Mouse (Mus musculus): ENCODE data around the gene Ccdc116.

Gene Ccdc116

DNA sequence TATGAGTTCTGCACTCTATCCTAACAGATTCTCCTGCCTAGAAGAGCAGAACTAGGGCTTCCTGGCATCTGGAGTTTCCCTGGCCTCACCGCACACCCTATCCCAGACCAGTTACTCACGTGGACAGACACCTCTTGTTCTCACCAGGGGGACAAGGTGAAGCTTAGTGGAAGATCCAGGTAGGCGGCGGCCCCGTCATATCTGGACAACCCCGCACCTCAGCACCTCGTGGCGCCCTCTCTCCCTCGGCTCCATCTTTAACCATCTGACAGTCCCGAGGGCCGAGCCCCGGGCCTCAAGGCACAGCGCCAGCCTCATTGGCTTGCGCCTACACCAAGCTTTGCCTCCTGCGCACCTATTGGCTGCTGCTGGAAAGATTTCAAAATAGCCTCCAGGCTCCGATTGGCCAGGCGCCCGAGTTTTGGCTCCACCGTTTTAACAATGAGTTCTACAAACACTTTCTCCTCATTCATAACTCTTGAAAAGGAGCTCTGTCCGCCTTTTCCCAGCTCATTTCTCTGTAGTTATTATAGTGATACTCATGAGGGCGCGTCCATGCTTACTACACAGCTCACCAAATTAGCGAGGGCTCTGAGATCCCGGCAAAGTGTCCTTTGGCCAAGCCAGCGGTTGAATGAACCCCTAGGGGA lies 22.0 kb downstream of the Ccdc116 start, which contains the start of gene 2610318N02Rik:
TSS of gene 2610318N02Rik (minus strand) at position 297 of the 650 bp plus-strand sequence.
- DNase-seq, result peak; percentile 73

DNA sequence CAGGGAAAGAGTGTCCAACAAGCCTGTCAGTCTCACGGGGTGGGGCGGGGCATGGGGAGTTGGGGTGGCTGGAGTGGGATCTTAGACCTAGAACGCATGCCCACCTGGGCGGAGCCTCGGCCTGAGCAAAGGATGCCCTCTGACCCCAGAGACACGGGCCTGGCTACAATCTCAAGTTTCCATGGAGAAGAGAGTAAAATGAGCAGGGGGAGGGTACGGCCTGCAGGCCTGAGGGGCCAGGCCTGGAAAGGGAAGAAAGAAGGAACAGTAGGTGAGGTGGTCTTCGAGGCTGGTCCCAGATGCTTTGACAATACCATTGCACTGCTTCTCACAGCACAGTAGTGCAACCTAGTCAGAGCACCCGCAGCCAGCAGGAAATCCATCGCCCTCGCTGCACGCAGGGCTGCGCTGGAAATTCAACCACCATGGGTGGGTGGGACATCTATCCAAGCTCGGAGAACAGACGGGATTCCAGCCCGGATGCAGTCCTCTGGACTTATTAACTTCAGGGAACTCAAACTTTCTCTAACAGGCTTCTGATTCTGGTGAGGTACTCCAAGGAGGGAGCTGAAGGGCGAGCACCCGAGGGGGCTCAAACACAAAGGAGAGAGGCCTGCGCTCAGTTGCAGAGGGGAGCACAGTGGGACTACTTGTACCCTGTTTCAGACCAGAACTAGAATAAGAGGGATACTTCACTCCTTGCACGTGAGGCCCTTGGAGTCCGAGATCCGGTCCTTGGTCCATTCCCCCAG lies 22.7 kb downstream of the Ccdc116 start:
- no peak for DNase-seq

DNA sequence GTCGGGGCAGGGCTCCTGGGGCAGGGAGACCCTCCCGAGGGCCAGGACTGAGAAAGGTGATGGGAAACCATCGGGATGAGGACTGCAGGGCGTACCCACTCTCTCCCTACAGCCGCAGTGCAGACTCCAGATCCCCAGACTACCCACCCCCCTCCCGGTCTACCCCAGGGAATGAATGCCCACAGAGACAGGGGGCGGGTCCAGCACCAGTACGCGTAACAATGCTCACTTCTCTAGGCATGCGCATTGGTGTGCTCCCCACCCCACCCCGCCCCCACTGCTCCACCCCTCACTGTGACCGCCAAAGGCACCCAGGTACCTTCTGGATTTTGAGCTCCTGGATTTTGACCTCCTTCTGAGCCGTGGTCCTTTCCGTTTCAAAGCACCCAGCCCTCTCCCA lies 25.5 kb downstream of the Ccdc116 start:
- DNase-seq, result peak; percentile 38

DNA sequence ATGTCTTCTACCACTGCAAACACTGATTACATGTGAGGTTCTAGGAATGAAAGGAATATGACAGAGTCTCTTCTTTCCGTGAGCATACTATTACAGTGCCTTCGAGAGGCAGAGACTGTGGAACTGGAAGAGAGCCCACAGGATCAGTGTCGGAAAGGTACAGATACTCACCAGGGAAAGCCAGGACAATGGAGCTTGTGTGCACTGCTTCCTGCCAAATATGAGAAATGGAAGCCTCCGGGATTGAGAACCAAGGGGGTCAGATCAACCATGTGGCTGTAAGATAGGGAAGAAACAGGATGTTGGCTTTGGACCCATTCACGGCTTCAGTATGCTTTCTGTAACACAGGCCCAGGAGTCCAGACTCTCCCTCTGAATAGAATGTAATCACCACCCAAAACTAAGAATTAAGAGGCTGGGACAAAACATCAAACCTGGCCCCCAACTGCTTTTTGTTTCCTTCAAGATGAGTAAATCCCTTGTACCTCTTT lies 29.7 kb downstream of the Ccdc116 start:
- no peak for DNase-seq

DNA sequence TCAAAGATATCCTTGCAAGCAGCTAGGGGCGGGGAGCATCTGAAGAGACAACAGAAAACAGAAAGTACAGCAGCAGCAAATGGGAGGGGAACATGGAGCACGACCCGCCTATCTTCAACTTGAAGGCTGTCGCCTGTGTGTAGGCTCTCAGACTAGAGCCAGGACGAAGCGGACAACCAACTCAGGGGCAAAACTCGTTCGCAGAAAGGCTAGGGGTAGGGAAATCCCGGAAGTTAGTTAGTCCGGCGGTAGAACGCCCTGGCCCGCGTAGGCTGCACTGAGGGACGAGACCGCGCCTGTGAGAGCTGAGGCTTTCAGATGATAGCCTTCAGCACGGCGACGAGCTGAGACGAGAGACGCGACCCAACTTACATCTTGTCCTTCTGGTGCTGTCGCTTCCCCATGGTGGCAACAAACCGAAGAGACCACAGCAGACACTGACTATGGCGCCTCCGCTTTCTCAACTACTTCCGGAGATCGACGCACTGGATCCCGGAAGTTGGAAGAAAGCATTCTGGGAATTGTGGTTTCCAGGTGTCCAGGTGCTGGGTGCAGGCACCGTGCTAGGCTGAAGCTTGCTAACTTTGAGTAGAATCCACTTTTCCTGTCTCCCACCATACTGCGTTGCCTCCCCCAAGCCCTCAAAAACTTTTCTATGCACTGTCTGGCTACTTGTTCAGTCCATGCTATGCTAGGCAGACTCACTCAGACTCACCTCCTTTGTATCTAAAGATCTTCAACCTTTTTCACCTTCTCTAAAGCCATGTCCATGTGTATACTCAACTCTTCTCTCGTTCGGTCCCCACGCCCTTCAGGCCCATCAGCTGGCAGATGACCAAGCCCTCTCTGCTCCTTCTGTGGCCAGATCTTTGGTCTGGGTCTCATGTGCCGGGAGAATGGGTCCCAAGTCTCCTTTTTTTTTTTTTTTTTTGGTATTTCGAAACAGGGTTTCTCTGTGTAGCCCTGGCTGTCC lies 36.0 kb downstream of the Ccdc116 start, which contains the start of gene Ppil2:
TSS of gene Ppil2 (minus strand) at position 487 of the 973 bp plus-strand sequence.
- DNase-seq, result peak; percentile 58

DNA sequence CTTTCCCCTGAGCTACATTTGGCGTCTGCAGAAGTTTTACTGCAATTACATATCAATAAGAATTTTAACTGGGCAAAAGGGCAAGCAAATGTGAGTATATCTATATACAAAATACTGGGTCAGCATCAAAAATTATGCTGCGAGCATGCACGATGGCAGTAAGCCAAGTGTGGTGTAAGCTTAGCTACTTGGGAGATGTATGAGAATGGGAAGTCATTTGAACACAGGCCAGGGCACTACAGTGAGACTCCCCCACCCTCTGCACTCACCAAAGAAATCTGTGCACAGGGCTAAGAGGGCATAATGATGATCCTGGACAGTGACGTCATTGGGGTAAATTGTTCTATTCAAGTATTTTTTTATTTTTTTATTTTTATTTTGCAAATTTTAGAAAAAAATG lies 42.4 kb downstream of the Ccdc116 start:
- no peak for DNase-seq

DNA sequence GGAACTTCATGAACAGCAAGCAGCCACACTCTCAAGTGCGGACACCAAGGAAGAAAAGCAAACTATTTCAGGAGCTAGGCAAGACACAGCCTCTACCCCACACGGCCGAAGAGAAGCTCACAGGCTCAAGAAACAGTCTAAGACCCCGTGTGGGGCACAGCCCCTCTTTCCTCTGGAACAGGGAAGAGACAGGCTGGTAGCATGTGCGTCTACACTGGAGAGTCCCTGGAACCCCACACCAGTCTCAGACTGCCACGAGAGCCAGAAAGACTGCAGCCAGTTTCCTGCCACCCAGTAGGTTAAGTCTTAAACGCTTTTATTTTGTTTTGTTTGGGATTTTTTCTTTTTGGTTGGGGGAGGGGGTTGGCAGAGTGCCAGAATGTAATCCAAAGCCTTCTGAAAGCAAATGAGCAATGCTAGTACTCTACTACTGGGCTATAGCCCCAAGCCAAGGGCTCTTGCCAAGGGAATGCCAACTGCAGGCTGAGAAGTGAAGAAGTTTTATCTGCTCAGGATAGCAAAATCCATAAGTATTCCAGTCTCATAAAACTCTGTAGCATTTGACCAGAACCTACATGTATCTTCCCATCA lies 44.3 kb downstream of the Ccdc116 start:
- DNase-seq, result peak; percentile 46

DNA sequence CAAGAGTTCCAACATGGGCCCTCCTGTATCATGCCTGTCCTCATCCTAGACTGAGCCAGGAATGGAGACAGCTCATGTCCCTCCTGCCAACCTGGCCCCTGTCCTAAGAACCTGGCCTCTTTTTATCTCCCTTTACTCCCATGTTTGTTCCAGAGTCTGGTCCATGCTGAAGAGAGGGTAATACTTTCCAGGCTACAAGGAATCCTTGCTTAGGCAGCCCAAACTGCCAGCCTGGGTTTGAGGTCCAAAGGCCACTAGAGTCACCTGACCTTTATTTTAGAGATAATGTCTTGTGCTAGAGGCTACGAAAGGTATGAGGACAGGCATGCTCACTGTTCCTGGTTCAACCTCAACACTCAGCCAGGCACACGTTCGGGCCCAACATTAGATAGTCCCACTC lies 50.1 kb downstream of the Ccdc116 start:
- DNase-seq, result no peak
